Mouse (Mus musculus) CH12F3 (cell line): Measurements from ENCODE around the gene Abr.

Experiments
- in situ Hi-C: fragments of 300-500 bp; cut with MboI; formaldehyde crosslinking; loops from 2 replicates; pipeline ENCODE4 v1.14.3; 2020; ENCODE audit warnings: low sequenced_read_pairs

Gene Abr

DNA sequence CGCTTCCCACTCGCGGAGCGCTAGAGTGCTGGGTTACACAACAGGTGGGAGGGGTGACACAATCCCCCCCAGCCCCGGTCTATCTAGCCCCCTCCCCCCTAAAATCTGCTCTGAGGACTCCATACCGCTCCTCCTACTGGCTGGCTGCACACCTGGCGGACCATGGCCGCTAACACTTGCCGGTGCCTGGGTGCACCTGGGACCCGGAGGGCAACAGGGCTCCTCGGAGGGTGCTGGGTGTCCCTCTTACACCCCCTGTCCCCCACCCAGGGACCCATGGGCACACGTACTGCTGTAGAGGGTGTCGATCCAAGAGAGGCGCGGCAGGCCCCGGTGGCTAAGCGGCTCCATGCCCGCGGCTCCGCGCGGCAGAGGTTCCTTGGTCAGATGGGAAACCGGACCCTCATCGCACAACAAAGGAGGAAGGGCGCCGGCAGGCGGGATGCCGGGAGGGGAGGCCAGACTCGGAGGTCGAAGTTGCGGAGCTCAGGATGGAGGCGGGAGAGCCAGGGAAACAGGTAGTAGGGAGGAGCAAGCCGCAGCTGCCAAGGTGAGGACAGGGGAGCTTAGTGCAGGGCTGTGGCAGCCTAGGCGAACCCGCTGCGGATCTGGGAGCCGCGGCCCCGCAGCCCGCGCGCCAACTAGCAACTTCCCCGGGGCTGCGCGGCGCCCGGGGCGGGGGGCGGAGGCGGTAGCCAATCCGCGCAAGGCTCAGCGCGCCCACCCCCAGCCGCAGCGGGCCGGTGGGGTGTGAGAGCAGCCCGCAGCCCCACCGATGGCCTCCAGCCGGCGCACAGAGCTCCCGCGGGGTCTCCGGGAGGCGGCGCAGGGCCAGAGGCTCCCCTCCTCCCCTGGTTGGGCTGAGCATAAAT is 51.1 kb downstream of the Abr start:
- in situ Hi-C loops: loop anchor here (5.0 kb wide), 1 partner anchor 44 kb away; no protein-coding TSS in a partner anchor

DNA sequence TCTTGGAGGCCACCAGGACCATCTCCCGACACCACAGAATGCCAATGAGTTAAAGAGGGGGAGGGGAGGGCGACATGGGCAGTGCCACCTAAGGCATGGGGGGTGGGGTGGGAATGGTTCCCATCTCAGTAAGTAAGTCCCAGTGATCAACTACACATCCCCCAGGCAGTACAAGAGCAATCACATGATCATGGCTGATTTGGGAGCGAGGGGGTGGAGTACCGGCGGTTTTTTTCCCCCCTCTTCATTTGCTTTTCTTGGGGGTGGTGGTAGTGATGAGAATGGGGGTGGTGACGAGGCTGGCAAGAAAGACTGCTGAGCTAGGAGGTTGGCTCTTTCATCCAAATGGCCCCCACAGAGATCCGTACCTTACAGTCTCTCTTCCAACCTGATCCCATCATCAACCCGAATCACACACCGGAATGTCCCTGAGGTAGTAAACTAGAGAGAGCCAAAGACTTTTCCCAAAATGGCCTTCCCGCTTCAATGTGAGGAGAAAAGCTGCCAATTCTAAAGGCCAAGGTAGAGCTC is 51.8 kb downstream of the Abr start:
- in situ Hi-C loops: loop anchor here (5.0 kb wide), 1 partner anchor 43 kb away; no protein-coding TSS in a partner anchor

DNA sequence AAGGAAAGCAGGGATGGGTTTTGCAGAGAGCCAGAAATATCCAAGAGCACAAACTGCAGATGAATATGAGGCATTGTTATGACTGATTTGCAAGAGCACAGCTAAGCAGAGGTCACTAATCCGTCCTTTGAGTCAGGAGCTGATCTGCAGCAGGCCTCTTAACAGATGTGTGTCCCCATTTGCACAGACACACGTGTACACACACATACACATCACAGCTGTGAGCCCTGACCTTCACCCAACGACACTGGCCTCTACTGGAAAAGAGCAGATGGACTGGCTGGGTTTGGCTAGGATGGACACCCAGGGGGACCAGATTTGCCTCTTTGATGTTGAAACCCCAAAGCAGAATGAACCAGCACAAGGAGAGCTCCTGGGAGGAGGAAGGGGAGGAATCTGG is 52.7 kb downstream of the Abr start:
- in situ Hi-C loops: no loop called here

DNA sequence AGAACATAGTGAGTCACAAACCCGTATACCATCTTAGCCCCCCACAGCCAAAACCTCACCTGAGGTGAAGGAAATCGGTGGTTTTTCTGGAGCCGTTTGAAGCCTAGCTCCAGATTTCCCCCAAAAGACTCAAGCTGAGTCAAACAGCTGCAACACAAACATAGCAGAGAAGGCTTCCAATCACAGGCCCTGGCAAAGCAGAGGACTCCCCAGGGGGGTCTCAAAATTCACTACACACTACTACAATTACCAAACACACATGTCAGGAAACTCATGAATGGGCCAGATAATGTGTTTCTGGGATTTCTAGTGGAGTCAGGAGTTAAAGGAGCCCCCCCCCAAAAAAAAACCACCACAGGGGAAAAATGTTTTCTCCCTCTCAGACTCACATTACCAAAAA is 56.0 kb downstream of the Abr start:
- in situ Hi-C loops: no loop called here

DNA sequence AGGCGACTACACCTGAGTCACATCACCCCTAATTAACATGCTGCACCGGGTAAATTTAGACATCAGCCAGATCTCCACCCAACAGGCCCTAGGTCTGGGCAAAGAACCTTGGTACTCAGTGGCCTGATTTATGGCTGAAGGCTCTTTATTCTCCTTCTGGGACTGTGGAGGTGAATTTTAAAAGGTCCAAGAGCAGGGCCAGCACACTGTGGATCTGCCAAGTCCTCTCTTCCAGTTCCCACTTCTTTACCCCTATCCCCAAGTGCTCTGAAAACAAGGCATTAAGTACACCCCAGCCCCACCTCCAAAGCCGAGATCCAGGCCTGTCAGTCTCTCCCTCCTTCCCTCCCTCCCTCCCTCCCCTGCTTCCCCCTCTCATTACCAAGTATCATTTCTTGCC is 59.5 kb downstream of the Abr start:
- in situ Hi-C loops: no loop called here

DNA sequence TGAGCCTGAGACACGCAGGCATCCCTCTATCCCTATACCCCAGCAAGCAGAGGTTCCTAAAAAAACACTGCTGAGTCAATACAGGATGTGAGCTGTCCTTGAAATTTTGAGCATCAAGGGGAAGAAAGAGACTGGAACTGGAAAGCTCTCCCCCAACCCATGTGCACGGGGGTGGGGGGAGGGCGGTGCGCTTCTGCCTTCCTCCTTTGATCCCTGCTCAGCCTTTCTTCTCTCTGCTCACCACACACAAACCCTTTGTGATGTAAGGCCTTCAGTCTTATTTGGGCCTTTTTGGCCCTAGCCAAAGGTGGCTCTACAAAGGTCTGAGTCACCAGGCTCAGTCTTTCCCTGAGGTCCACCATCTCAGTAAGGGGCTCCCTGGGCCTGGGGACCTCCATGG is 59.9 kb downstream of the Abr start:
- in situ Hi-C loops: no loop called here

DNA sequence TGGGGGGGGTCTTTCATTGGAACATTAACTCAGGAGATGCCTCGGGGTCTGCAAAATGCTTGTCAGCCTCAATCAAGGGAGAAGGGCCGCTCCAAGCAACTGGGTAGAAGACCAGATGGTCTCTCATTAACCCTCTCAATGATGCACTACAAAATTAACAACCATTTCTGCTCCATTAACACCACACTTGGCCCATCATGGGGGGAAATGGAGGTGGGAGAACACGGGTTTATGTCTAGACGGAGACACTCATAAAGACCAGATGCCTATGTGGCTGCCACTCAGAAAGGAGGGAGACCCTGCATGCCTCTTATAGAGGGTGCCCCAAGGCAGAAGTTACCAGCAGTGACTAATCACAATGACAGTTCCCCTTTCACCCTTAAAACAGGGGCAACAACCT is 64.3 kb downstream of the Abr start:
- in situ Hi-C loops: no loop called here

DNA sequence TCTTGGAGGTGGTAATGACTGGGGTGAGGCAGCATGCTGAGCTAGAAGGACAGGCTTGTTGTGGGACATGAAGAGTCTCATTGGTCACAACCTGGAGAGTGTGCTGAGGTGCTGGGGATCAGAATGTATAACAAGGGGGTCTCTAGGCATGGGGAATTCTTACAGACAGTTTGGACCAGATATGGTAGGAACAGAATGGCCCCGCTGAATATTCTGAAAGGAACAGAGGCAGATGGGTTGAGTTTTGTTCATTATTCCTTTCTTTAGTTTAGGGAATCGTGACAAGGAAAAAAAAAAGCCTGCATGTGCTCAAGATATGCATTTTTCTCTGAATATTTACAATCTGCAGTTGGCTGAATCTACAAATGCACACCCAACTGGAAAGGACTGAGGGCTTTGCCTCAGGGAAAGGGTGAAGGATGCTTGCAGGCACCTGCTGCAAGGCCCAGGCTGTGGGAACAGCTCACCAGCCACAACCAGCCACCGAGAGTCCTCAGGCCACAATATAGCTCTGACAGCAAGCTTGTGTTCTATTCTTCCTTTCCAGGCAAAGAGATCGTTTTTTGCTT is 73.9 kb downstream of the Abr start:
- in situ Hi-C loops: no loop called here

DNA sequence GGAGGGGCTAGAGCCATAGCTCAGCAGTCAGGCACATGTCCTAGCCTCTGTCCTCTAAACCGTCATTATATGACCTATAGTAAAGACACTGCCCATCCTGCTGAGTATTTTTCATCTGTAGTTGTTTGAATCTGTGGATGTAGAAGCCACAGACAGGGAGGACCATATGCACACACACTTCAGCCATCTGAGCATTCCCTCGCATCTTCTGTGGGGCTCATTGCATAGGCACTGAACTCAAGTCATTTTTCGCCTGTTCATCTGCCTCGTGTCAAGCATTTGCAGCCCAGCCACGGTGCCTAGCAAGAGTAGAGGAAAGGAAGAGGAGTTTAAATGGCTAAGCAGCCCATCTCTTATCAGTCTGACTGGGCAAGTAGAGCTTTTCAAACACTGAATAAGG is 74.7 kb downstream of the Abr start:
- in situ Hi-C loops: no loop called here

DNA sequence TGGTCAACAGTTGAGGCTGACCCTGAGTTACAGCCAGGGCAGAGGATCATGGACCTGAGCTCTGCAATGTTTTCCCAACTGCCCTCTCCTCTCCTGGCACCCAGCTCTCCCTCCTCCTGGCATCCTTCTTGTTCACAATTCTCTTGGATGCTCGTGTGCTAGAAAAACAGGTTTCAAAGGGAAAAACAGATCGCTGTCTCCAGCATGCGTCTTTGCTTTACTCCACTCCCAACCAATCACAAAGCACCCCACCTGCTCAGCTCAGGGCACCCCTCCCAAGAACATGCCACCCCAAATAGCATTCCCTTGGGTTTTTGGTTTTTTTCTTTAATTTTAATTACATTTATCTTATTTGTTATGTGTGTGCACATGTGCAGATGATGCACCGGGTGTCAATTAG is 75.7 kb downstream of the Abr start:
- in situ Hi-C loops: no loop called here

DNA sequence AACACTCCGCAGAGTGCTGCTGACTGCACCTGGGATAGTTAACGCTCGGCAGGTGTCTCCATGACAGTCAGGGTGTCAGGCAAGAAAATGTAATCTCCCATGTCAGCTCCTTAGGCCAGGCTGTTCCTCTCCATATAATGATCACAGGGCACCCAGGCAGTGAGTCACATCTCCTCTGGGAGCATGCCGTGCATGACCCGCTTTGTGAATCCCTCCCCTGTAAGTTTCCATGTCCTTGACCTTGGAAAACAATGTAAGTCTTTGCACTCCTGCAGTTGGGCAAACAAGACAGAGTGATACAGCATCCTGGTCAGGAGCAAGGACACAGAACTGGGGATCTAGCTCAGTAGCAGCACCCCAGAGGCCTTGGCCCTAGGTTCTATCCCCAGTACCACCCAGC is 78.8 kb downstream of the Abr start:
- in situ Hi-C loops: no loop called here

DNA sequence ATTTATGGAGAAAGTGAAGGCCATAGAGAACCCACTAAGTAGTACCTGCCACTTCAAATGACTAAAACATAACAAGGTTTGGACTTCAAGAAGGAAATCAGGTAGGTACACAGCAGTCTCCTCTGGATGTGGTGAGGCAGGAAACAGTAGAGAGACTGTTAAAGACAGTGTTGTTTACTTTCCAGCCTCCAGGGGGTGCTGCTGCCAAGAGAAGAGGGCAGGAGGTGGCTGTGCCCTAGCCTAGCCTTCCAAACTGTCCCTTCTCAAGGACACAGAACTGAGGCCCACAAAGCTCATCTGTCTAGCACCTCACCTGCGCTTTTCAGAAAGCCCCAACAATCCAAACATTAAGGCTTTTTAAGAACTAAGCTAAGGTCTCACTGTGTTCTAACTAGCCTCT is 81.1 kb downstream of the Abr start:
- in situ Hi-C loops: no loop called here

DNA sequence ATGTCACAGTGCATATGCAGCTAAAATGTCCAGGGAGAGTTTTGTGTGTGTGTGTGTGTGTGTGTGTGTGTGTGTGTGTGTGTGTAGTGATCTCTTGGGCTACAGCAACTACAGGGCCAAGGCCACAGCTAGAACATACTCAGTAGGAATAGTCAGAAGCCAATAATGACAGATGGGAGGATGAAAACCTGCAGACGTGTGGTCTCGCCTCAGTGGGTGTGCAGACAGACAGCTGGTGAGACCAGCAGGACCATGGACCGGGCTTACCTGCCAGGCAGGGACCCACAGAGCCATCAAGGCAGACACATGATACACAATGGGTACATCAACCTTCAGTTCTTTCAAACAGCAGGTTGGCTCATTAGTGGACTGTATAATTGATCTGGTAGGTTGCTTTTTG is 84.7 kb downstream of the Abr start:
- in situ Hi-C loops: no loop called here

DNA sequence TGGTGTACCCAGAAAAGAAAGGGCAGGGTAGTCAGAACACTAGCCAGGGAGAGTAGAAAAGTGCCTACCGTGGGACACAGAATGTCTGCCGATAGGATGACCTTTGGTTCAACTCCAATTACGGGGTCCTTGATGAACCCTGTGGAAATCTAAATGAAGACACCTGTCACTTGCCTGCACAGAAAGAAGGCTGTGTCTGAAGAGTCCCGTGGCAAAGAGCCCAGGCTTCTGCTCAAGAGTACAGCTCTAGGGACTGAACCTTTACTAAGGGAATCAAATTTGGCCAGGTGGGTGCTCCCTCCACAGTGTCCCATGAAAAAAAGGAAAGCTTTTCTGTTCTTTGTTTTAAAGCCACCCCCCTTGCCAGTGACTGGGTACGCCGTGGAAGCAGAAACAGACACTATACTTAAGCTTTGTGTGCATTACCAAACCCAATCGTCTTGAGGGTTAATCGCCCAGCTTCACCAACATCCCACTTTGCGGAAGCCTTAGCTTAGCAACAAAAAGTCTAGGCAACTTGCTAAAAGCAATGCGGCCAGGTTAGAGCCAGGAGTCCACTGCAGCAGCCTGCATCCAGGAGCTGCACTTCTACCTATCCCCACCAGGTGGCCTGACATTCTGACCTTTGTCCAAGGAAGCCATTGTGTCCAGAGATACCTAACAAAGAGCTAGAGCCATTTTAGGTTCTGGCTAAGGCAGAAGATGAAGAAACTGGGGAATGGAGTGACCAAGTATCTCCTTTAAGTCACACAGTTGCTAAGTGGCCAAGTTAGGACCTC is 85.3 kb downstream of the Abr start:
- in situ Hi-C loops: no loop called here

DNA sequence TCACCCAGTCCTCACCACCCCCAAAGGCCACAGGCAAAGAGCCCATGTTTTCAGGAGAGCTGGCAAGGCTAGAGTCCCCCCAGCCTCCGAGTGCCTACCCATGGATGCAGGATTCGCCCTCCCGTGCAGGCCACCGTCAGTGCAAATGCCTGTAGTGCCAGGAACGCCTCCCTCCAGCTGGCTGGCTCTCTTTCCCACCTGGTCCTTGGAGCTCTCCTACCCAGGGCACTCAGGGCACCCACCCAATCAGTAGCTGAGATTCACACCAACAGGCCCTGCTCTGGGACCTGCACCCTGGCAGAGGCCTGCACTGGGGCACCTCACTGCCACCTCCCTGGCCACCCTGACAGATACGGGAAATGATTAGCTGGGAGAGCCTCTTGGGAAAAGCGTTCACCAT is 90.1 kb downstream of the Abr start:
- in situ Hi-C loops: no loop called here

DNA sequence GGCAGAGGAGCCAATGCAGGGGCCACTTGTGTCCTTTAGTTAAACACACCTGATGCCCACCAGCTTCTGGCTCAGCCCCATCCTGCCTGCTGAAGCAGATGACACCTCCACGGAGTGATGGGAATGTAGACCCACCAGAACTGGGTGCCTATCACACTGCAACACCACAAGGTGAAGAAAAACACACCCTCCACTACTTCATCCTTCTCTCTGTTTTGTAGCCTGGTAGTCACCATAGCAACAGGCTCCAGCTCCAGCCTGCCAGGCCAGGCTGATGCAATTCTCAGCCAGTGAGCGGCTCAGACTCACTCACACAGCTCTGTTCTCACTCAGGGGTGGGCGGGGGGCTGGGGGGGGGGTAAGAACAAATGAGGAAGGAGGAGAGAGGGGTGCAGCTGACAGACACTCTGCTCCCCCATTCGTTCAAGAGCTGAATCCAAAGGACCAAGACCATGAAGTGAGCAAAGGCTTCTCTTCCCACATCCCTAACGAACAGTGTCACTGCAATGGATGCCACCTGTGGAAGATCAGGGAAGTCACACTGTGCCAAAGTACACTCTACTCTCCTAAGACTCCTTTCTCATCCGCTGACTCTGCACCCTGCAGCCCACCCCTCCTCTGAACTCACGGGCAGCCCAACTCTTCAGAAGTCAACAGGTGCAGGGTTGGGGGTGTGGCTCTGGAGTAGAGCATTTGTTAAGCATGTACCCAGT is 91.0 kb downstream of the Abr start:
- in situ Hi-C loops: no loop called here

DNA sequence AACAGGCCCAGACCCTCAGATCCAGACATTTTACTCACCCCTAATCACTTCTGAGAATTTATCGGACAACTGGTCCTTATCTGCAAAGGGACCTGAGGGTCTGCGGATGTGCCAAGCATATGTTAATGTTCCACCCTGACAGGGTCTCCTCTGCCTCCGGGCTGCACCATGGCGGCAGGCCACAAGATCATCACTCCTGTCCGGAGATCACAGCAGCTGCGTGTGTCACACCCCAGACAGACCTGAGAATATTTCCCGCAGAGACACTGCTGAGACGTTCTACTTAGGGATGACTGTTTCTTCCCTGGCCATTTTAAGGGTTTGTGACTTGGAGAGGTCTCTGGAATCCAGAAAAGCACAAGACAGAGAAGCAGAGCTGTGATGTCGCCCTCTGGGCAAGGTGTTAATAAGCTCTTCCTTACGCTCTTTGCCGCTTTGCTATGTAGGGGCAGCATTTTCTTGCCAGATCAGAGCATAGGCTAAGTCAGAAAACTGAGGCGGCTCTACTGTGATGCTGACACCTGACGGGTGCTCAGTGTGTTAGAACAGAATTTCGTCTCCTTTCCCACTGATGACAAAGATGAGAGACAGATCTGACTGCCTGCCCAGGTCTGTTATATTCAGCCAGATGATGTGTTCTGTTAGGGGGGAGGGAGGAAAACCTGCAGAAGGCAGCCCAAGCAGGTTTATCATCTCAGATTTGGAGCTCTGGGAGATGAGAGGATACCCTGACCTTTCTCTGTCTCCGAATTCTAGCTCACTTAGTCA is 91.8 kb downstream of the Abr start:
- in situ Hi-C loops: no loop called here

DNA sequence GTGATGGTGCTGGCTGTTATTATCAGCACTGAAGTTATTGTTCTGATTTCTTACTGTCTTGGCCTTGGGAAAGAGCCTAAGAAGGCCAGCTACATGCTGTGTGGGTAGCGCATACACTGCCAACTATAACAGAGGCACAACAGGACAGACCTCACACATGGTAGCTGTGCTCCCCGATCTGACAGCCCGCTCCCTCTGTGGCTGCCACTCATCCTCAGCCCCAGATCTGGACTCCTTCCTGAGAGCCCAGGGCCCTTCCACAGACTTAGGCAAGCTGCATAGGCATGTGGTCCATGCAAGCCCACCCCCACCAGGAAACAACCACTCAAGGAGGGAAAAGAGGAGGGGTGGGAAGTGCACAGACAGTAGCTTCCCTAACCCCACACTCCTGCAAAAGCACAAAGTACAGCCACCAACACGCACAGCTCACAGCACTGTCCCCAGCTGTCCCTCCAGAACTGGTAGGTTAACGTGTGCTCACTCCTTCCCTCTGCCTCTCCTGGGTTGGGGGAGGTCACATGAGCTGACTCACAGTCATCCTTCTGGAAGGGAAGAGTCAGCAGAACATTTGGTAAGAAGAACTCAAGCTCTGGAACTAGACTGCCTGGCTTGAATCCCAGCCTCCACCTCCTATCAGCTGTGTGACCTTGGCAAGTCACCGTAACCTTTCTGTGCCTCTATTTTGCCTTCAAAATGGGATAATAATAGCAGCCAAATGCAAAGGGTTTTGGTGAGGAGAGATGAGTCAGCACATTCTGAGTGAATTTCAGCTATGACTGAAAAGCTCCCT is 92.6 kb downstream of the Abr start:
- in situ Hi-C loops: loop anchor here (5.0 kb wide), 1 partner anchor 43 kb away; no protein-coding TSS in a partner anchor

DNA sequence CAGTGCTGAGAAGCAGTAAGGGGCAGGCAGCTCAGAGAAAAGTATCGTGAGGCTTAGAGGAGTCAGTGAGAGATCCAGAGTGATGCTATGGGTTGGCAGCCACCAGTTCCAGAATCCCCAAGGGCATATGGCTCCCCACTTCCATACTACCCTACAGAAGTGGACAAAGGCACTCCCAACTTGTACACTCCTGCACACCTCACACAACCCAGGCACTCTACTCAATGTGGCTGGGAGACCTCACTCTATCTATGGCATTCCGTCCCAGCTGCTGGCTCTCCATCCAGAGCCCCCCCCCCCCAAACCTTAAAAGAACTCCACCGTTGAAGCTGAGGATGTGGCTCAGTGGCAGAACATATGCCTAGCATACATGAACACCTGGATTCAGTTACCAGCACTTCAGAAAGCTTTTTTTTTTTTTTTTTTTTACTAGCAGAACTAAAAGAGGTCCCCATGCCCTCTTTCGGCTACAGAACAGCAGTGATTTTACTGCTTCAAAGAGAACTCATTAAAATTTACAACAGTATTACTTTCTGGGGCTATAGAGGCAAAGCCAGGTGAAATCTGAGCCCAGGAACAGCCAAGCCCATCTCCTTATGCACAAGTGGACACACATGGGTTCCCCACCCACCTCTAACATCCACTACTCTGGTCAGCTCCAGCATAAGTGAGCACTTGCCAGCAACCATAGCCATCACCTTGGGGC is 96.3 kb downstream of the Abr start:
- in situ Hi-C loops: loop anchor here (5.0 kb wide), 1 partner anchor 47 kb away; no protein-coding TSS in a partner anchor
